Mouse (Mus musculus) A20 (cell line): ENCODE measurements around the gene Cldn4.
"Not testable (repeated sequence)": the region's sequence is repeated elsewhere in the genome, so short reads cannot be mapped to it uniquely, and the experiment has no call there.

ENCODE experiments used
- DNase-seq: peaks from one replicate; pipeline ENCODE4 v3.0.0-alpha.2; 2011; ENCODE audit warnings: low read depth, low spot score

Gene Cldn4

DNA sequence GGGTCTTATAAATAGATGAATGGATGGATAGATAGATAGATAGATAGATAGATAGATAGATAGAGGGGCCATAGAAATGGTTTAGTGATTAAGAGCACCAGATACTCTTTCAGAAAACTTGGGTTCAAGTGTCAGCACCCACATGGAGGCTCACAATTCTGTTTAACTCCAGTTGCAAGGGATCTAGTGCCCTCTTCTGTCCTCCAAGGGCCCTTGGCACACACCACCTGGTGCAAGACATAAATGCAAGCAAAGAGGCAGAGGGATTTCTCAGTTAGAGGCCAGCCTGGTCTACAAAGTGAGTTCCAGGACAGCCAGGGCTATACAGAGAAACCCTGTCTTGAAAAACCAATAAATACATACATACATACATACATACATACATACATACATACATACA, 17.9 kb upstream of the Cldn4 start:
- not testable (repeated sequence) for DNase-seq

- DNase-seq = no peak
Observed at GRCm38 (mm10) chr5:134963546-134963945, 16.8 kb upstream of the Cldn4 start.

DNA sequence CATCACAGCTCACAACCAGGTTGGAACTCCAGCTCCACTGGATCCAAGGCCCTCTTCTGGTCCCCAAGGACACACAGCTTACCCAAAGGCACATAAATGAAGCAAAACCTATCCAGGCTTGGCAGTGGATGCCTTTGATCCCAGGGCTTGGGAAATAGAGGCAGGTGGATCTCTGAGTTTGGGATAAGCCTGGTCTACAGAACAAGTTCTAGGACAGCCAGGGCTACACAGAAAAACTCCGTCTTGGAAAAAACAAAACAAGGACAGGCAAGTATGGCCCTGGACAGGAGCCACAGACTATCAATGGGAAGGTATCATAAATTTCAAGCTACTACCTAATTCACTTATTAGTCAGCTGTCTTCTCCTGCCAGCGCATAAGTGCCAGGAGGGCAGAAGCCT, 14.8 kb upstream of the Cldn4 start:
- DNase-seq = no peak

DNA sequence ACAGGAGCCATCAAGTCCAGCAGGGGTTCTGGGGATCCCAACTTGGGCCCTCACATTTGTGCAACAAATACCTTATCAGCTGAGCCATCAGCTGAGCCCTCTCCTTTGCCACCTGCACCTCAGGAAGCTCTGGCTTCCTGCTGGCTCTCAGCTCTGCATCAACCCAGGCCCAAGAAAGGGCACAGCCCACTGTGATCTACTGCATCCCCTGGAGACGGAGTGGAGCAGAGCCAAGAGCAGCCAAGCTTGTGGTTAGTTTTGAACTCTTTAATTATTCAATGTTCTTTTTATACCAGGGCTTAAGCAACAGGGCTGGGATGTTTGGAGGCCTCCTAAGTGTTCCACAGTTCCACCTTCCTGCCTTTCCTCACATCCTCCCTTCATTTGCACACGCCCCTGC, 13.7 kb upstream of the Cldn4 start:
- DNase-seq = no peak

DNA sequence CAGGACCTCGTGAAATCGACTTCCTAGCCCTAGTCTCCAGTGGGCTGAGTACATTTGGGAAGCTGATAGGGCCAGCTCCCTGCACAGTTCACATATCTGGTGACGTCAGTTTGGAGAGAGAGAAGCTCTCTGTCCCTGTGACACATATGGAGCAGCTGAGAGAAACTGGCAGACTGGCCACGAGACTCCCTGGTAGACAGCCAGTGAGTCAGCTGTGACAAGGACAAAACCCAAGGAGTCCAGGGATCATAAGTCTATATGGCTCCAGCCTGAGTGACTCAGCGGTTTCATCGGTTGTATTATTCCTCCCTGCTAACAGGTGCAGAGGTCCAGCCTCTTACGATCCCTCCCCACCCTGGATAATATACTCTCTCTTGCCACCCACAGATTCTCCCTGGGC, 12.4 kb upstream of the Cldn4 start:
- no peak for DNase-seq

GRCm38 (mm10) chr5:134955491-134955890, 8.8 kb upstream of the Cldn4 start:
- no peak for DNase-seq

- no peak for DNase-seq
Observed at GRCm38 (mm10) chr5:134951053-134951884, 4.5 kb upstream of the Cldn4 start.

GRCm38 (mm10) chr5:134948085-134948439, 1.3 kb upstream of the Cldn4 start:
- DNase-seq = no peak

GRCm38 (mm10) chr5:134947420-134948084, 818 bp upstream of the Cldn4 start:
- DNase-seq = no peak

- DNase-seq = no peak
Observed at GRCm38 (mm10) chr5:134946063-134946856, 474 bp downstream of the Cldn4 start.

- DNase-seq = no peak
Observed at GRCm38 (mm10) chr5:134945266-134945959, 1.3 kb downstream of the Cldn4 start.

DNA sequence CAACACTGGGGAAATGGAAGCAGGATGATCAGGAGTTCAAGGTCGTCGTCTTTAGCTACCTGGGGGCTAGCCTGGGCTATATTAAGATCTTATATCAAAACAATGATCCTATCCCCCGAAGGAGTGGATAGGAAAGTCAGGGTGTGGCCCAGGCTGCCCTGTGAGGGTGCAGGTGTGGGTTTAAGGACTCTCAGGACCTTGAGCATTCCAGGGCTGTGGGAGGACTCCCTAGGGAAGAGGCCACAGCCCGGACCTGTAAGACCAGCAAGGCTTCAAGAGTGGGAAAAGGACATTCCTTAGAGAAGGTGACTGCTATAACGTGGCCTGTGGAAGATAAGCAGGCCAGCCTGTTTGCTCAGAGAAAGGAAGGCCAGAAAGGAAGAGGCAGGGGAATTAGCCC, 2.6 kb downstream of the Cldn4 start:
- no peak for DNase-seq

GRCm38 (mm10) chr5:134942740-134943139, 4.0 kb downstream of the Cldn4 start:
- DNase-seq = no peak

GRCm38 (mm10) chr5:134941472-134942209, 5.1 kb downstream of the Cldn4 start:
- no peak for DNase-seq

- DNase-seq = not testable (repeated sequence)
Observed at GRCm38 (mm10) chr5:134939554-134939953, 7.2 kb downstream of the Cldn4 start.

DNA sequence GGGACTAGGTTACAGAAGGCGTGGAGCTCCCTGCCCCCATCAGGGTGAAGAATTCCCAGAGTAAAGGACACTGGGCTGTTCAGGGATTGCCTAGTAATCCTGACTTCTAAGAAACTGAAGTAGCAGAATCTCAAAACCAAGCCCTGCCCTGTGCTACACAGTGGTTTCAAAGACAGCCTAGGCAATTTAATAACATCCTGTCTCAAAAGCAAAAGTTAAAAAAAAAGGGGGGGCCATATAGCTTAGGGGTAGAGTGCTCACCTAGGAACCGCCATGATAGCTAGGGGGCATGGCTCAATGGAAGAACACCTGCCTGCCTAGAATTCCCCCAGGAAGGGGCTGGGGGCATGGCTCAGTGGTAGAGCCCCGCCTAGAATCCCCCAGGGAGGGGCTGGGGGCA, 7.7 kb downstream of the Cldn4 start:
- peak; percentile 25 for DNase-seq

DNA sequence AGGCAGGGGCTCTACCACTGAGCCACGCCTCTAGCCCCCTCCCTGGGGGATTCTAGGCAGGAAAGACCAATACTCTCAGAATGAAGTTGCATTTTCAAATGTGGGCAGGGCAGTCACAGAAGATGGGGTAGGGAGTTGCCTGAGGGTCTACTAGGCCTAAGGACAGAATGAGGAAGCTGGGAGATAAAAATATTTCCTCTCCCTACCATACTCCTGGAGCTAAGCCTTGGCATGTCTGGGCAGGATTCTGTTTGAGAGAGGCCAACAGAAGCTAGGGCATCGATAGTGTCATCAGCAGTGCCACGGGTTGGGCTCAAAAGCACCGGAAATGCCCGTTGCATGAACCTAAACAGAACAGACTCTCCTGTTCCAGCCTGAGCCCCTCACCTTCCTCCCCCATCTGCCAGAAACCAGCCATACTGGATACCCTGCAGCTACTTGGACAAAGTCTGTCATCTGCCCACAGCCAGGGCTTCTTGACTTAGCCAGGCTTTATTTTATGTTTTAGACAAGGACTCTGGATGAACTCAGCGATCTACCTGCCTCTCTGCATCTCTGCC, 10.0 kb downstream of the Cldn4 start:
- DNase-seq = no peak

DNA sequence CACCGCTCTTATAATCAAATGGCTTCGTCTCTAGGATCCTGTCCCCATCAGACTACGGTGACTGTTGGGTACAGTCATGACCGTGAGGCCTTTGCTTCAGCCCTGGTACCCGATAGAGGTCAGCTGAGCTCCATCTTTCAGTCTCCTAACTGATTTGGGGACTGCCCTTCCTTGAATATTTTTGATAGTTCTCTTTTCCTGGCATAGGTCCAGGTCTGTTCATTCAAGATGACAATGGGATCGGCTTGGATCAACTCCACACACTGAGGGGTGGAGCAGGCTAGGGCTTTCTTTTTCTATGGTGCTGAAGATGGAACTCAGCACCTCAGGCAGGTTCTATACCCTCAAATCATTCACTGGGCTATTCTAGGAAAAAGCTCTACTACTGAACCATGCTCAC, 10.7 kb downstream of the Cldn4 start:
- no peak for DNase-seq

- peak; percentile 51 for DNase-seq
Observed at GRCm38 (mm10) chr5:134934666-134935065, 12.1 kb downstream of the Cldn4 start.

DNA sequence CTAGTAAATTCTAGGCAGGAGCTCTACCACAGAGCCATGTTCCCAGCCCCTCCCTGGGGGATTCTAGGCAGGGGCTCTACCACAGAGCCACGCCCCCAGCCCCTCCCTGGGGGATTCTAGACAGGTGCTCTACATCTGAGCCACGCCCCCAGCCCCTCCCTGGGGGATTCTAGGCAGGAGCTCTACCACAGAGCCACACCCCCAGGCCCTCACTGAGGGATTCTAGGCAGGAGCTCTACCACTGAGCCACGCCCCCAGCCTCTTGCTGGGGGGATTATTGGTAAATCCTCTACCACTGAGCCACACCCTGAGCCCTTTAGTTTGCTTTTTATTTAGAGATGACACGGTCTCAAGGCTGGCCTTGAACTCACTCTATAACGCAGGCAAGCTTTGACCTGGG, 13.0 kb downstream of the Cldn4 start:
- not testable (repeated sequence) for DNase-seq

- peak; percentile 23 for DNase-seq
Observed at GRCm38 (mm10) chr5:134933281-134933680, 13.5 kb downstream of the Cldn4 start.
